Mouse (Mus musculus) left cerebral cortex, adult 6 months (tissue): ENCODE results near the gene Gm6356. TPM values are rescaled to one million over a fixed set of nuclear protein-coding genes. Genes with fewer than 3 reads are reported as not detected.

Experiments
- long read RNA-seq, 2 experiments: library from polyadenylated mRNA; unstranded; transcript quantifications; one replicate each; pipeline ENCODE4 v2.0.0; 2019 to 2020
- polyA plus RNA-seq: library from polyadenylated mRNA; unstranded; fragments of <200 nt; fragmentation: Nextera tagmentation; gene quantifications from 2 replicates; pipeline ENCODE4 v1.2.3, GENCODE M21; 2021

The Gm6356 gene
- polyA plus RNA-seq: not detected in 2 replicates
- long read RNA-seq, experiment 1: 0 reads
- long read RNA-seq, experiment 2: 0 reads

DNA sequence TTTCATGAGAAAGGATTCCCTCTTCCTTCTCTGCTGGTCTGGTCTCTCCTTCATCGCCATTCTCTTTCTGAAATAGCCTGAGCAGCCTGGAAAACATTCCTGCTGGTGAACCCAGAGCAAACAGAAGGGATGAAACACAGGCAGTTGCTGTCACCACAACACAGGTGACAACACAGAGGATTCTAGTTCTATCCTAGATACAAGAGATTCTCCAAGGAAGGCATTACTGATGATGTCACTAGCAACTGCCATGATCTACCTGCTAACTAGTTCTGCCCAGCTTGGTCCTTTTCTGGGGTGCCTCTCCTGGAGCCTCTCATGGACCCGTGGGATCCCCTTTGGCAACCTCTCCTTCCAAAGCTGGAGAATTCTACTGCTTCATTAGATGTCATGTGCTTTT lies at the start of gene Gm6356:
TSS of gene Gm6356 (minus strand) at position 101 of the 400 bp plus-strand sequence.

Other genes with a start within 250 kb of the Gm6356 start
- gene Gm3636, start 231.5 kb downstream of the Gm6356 start, polyA plus RNA-seq: 1.7 and 1.8 TPM in 2 replicates
- gene Gm8362, start 199.4 kb downstream of the Gm6356 start, polyA plus RNA-seq: not detected in 2 replicates
- gene Gm3642, start 133.5 kb downstream of the Gm6356 start, polyA plus RNA-seq: not detected in 2 replicates
- gene Gm3667, start 83.9 kb downstream of the Gm6356 start, polyA plus RNA-seq: 2.8 and 3.2 TPM in 2 replicates
- gene Gm10406, start 53.6 kb upstream of the Gm6356 start, polyA plus RNA-seq: 0.38 and 0.43 TPM in 2 replicates
- gene Gm3685, start 71.2 kb upstream of the Gm6356 start, polyA plus RNA-seq: not detected in 2 replicates
- gene Gm3696, start 126.8 kb upstream of the Gm6356 start, polyA plus RNA-seq: 3.0 and 3.1 TPM in 2 replicates
- not detected in 2 replicates for gene Gm6676, start 151.6 kb upstream of the Gm6356 start, polyA plus RNA-seq
- gene Gm3512, start 200.7 kb upstream of the Gm6356 start, polyA plus RNA-seq: 3.6 and 4.7 TPM in 2 replicates
- gene Gm16434, start 220.7 kb upstream of the Gm6356 start, polyA plus RNA-seq: not detected in 2 replicates